Mouse (Mus musculus) left cerebral cortex, postnatal 14 days (tissue): ENCODE data around the gene Bud31. TPM values are rescaled to one million over a fixed set of nuclear protein-coding genes. Genes with fewer than 3 reads are reported as not detected.
"Not testable (repeated sequence)": the region's sequence is repeated elsewhere in the genome, so short reads cannot be mapped to it uniquely, and the experiment has no call there.

Experiments used
- DNase-seq, 2 experiments: peaks; one replicate each; pipeline ENCODE4 v3.0.0; 2021 to 2022; ENCODE audit warnings: low spot score in 2 of 2, mixed read lengths in 1 of 2
- intact Hi-C: fragments of 180-260 bp; cut with DNase I; formaldehyde crosslinking; loops from one replicate; pipeline ENCODE4 v1.15.1; 2025
- long read RNA-seq, 2 experiments: library from polyadenylated mRNA; stranded (forward); transcript quantifications; one replicate each; pipeline ENCODE4 v2.0.0; 2021
- total RNA-seq, 2 experiments: library from RNA; stranded (reverse); gene quantifications; 2 replicates each; pipeline ENCODE4 v1.2.3; 2021

The Bud31 gene
- total RNA-seq = 10 to 100 TPM; 77.9 to 95.3 TPM
- long read RNA-seq, experiment 1, transcript Bud31-203 (6 exons, 928 nt) = minor isoform, 8 of 51 reads
- long read RNA-seq, experiment 1, transcript Bud31-207 (6 exons, 867 nt) = major isoform, 38 of 51 reads
- long read RNA-seq, experiment 1, partial matches to known transcripts = 4 of 51 reads
- long read RNA-seq, experiment 1, other reads (novel, unspliced or antisense) = 1 of 51 reads
- long read RNA-seq, experiment 2, transcript Bud31-207 (6 exons, 867 nt) = major isoform, 24 of 29 reads
- long read RNA-seq, experiment 2, partial matches to known transcripts = 1 of 29 reads
- long read RNA-seq, experiment 2, other reads (novel, unspliced or antisense) = 0 of 29 reads

DNA sequence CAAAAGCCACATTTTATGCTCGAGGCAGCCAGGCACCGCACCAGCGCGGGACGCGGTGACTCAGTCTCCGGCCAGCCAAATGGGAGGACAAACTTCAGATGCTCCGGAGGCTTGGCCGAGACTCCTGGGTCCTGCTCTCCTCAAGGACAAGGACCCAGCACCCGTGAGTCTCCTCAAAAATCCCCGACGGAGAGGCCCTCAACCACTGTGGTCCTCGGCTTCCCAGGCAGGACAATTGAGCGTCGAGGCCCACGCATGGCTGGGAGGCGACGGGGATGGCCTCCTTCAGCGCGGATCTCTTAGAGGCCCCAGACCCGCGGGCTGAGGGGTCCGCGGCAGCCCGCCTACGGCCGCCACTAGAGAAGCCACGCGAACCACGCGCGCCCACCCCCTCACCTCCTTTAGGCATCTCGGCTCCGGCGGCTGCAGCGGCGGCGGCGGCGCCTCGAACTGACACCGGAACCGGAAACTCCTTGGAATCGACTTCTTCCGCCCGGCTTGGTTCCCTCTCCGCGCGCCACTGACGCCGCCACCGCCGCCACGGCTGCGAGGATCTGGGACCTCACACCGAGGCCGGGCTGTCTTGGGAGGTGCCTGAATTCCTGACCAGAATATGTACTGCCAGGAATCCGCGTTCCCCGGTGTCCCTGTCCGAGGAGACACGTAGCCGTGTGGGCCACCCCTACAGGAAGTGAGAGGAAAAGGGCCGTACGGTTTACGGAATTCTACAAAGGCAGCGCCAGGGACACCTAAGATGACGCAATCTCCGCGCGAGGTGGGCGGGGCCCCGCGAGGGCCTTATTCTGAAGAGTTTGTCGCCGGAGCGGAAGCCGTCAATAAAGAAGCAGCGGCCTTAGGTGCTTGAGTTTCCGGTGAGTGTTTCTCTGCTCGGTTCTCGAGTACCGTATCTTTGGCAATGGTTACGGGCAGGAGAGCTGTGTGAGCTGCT lies at the start of gene Bud31, which contains the start of gene Pdap1:
TSS of gene Bud31 (plus strand) at position 792 of the 949 bp plus-strand sequence.
TSS of gene Pdap1 (minus strand) at position 668 of the 949 bp plus-strand sequence.
- intact Hi-C loops = no loop called here
- DNase-seq = peak; percentile 94 to 95

DNA sequence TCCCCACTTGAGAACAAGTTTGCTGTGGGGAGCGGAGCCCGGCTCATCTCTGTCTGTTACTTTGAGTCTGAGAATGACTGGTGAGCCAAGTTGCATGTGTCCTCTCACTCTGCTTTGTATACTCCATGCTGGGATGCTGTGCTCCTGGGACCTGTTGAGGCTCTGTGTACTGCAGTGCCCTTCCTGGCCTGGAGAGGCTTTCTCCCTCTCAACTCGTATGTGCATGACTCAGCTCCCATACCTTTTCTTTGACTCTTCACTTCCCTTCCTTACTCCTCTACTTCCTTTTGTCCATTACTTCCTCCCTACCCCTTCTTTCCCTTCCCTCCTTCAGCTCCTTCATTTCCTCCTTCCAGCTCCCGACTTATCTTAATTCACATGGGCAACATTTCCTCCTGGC lies 44.0 kb upstream of the Bud31 start:
- intact Hi-C loops = no loop called here
- DNase-seq = no peak

DNA sequence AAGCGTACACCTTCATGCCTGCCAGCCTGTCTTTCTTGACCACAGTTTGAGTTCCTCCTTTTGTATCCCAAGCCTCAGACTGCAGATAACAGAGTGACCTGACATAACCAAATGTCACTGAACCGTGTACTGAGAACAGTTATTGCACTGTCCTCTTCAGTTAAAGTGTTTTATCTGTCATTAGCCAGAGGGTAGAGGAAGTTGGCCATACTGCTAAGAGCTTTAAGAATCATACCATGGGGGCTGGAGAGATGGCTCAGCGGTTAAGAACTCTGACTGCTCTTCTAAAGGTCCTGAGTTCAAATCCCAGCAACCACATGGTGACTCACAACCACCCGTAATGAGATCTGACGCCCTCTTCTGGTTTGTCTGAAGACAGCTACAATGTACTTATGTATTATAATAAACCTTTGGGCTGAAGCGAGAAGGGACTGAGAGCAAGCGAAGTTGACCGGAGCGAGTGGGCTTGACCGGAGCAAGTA lies 41.8 kb upstream of the Bud31 start:
- no peak for DNase-seq
- intact Hi-C loops = no loop called here

DNA sequence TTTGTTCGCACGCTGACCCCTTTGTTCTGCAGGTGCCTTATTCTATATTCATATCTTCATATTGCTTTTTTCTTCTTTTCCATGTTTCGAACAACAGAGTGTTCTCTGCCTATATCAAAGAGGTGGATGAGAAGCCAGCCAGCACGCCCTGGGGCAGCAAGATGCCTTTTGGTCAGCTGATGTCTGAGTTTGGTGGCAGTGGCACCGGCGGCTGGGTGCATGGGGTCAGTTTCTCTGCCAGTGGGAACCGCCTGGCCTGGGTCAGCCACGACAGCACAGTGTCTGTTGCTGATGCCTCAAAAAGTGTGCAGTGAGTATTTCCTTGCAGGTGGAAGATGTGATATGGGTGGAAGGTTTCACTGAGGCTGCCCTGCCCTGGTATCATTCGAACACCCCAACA lies 39.2 kb upstream of the Bud31 start:
- intact Hi-C loops = no loop called here
- no peak for DNase-seq

DNA sequence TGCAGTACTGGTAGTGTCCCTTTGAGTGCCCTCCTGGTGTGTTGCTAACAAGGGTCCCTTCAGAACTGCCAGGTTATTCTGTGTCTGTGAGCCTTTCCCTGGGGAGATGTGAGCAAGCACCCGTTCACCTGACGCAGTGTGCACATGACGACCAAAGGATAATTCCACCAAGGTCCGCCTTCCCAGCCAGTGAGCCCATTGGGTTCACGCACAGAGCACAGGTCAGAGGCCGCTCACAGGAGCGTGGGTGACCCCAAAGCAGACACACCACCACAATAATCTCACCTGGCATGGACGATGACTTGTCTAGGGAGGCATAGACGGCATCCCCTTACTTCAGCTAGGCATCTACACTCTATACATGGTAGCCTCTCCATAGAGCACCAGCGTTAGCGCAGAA lies 38.7 kb upstream of the Bud31 start:
- intact Hi-C loops, DNase-seq: not testable (repeated sequence)

DNA sequence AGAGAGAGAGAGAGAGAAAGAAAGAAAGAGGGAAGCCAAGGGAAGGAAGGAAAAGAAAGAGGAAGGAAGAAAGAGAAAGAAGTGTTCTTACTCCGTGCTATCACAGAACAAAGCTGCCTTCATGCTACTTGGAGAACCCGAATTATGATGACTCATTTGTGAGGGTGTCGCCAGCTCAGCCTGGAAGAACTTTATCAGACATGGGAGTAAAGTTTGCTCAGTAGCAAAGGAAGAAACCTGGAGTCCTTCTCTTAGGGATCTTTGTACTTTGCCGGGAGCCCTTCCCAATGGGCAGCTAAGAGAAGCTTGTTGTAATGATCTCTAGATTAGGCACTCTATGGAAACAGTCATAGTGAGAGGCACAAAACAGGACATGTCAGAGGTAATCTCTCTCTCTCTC lies 37.5 kb upstream of the Bud31 start:
- DNase-seq = no peak
- intact Hi-C loops = no loop called here

DNA sequence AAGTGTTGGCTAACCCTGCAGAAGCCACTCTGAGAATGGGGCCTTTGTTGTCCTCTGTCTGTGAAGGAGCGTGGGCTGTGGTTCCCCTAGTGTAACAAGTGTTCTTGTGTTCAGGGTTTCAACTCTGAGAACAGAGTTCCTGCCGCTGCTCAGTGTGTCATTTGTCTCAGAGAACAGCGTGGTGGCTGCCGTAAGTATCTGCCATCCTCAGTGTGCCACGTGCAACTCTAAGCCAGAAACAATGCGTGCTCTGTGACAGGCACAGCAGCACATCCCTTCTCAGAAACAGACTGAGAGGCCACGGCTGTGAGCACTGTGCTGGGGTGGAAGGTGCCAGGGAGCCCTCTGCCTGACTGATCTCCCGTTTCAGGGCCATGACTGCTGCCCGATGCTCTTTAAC lies 35.8 kb upstream of the Bud31 start:
- peak; percentile 33 to 51 for DNase-seq
- intact Hi-C loops = no loop called here

DNA sequence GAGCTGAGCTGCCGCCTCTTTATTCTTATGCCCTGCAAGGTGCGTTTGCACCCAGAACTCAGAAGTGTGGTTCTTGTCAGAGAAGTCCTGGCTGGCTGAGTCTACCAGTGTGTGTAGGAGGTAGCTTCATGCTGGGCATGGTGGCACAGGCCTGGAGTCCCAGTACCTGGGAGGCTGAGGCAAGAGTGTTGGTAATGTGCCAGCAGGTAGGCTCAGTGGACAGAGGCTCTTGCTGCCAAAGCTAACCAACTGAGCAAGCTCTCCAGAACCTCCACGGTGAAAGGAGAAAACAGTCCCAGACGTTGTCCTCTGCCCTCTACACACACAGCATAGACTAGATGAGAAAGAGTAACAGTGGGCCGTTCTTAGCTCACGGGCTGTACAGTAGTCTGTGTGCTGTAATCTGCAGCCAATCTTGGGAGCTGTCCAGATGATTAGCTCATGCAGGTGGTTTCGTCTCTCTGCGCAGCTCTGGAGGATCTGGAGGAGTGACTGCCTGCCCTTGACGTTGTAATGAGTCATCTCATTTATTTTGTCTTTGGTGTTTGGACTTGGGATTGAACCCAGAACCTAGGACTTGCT lies 34.4 kb upstream of the Bud31 start:
- intact Hi-C loops = no loop called here
- no peak for DNase-seq

DNA sequence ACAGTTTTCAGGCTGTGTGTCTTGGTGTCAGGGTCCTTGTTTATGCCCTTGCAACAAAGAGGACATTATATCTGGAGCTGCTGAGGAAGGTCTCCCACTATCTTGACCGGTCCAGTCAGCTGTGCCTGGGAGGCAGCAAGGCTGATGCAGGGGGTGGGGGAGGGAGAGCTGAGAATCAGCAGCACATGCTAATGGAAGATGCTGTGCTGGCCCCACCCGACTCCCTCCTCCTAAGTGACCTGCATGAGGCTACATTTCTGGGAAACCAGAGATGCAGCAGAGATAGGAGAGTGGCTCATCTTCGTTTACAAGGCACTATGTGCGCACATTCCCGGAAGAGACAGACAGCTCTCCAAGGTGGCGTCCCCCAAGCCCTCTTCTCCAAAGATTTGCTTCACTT lies 29.8 kb upstream of the Bud31 start:
- intact Hi-C loops = no loop called here
- no peak for DNase-seq

DNA sequence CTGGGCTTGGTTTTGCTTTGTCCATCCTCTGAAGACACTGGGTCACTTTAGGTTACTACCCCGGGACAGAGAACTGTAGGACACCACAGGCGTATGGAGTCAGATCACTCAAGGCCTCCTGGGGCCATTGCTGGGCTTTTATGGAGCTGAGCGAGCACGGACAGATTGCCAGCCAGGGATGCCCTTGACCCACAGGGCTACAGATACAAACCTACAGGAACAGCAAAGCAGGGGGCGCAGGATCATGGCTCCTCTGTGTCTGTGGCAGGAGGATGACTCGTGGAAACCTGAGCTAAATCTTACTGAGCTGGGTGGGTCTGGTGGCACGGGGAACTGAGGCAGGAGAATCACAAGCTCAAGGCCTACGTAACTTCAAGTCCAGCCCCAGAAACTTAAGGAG lies 27.6 kb upstream of the Bud31 start:
- intact Hi-C loops = no loop called here

DNA sequence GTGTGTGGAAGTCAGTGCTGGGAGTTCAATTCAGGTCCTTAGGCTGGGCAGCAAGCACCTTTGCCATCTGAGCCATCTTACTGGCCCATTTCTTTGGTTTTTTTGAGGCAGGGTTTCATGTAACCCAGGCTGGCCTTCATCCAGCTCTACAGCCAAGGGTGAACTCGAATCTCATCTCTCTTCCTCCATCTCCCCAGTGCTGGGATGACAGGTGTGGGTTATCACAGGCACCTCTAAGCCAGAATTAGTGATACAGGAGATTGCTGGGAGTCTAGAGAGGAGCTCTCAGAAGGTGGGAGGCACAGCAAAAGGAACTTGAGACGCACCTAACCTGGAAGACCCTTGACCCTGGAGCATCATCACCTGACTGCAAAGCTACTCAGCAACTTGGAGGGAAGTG lies 26.7 kb upstream of the Bud31 start:
- DNase-seq = no peak
- intact Hi-C loops = no loop called here

More for the DNA sequence above, 27.6 kb upstream of the Bud31 start:
- DNase-seq = no peak

DNA sequence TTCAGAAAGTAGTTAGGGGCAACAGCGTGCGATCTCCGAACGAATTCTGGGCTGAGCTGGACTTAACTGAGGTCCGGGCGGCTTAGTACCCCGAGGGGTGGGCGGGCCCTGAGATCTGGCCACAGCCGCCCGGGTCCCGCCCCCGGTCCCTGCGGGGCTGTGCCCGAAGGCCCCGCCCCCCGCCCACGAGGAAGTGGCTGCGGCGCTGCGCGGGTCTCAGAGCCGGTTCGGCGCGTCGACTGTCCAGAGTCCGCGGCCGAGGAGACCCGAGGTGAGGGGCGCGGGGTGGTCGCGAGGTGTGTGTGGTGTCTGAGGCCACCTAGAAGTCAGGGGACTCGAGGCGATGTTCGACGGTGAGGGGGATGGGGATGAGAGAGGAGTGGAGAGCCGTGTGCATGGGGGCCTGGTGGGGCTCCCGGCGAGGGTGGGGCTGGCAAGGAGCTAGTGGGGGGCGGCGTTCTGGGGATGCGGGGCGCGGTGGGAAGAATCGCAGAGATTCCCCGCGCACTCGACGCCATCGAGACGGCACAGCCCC lies 26.0 kb upstream of the Bud31 start, which contains the start of gene Arpc1b:
TSS of gene Arpc1b (plus strand) at position 145 of the 535 bp plus-strand sequence.
- intact Hi-C loops = no loop called here
- DNase-seq = peak in 1 of 2 experiments; percentile 40

DNA sequence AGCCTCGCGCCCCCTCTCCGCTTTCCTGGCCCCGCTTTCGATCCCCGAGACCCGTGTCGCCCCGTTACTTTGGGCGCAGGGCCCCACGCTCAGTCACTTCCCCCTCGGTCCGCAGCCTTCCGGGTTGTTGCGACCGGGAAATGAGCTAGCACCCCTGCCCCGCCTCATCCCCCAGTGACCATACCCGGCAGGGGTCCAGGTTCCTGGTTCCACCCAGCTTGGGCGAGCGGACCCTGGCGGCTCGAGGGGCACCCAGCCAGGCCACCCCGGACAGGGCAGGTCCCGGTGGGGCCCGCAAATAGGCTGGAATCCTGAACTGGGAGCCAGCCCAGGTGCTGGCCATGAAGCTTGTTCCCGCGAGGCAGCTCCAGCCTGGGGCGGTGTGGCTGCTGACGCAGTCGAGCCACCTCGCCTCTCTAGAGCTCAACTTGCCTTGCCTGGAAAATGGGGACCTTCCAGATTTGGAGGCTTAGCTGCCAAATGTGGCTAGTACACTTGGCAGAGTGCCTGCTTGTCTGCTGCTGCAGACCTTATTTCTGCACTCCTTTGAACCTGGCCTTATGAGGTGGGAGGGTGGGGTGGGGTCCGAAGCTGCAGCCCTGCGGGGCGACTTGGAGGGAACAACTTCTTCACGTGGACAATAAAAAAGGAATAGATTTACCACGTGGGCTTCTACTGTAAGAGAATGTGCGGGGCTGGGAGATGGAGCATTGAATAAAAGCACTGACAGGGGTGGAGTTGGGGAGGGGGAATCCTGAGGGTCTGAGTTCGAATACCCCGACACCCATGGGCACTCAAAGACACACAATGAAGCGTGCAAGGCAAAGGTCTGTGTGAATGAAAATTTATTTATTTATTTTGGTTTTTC lies 25.3 kb upstream of the Bud31 start:
- intact Hi-C loops = no loop called here
- peak in 1 of 2 experiments; percentile 34 for DNase-seq

DNA sequence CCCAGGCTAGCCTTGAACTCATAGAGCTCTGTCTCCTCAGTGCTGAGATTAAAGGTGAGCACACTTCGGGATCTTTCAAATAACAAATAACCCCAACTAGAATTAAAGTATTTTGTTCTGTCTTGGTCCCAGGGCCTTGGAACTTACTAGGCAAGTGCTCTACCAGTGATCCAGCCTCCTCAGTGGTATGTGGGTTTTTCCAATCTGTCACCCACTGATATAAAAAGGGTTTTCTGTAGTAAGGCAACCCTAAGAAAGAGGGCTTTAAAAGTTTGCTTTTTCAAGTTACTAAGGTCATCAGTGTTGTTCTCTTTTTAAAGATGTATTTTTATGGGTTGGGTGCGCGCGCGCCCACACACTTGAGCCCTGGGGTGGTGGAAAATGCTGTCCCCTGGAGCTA lies 24.4 kb upstream of the Bud31 start:
- no peak for DNase-seq
- intact Hi-C loops = no loop called here

DNA sequence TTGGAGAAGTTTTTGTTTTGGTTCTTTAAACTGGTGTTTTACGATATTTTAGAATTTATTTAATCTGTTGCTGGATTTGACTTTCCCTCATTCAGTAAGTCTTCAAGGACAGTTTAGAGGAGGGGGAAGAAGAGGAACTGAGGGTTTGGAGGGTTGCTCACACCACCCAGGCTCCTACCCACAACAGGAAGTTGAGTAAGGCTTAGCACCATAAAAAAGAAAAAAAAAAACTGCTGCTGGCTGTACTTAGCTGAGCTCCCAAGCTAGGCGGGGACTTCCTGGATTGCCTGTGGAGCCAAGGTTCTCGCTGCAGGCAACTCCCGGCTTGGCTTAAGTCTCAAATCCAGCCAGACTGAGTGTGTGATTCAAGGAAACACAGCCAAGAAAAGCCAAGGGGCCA lies 23.8 kb upstream of the Bud31 start:
- intact Hi-C loops = no loop called here
- peak in 1 of 2 experiments; percentile 34 for DNase-seq

DNA sequence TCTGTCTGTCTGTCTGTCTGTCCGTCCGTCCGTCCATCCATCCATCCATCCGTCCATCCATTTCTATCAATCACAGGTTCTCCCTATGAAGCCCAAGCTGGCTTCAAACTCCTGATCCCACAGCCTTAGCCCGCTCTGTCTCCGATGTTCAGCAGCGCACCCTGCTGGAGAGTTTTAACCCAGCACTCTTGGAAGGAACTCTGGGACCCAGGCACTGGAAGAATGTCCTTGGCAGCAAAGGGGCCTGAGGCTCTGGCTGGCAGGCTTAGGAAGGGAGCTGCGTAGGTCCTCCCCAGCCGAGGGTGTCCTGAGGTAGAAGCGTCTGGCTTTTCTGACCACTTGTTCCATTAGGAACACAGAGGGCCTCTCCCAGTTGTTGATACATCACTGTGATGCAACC lies 23.2 kb upstream of the Bud31 start:
- intact Hi-C loops = no loop called here
- peak; percentile 59 to 60 for DNase-seq

DNA sequence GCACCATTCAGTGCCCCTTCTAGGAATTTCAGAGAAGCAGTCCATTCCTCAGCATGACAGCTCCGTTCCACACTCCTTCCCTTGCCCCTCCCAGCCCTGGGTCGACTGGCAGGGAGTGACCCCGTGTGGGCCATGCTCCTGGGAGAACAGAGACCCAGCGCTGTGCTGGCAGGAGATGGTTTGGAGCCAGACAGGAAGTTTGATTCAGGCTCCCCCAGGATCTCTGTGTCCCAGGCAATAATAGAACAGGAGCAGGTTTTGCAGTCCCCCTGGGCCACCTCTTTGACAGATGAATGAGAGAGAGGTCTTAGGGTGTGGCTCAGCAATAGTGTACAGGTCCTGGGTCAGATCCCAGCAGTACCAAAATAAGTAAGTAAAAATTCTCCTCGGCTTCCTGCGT lies 22.2 kb upstream of the Bud31 start:
- intact Hi-C loops = no loop called here
- no peak for DNase-seq

DNA sequence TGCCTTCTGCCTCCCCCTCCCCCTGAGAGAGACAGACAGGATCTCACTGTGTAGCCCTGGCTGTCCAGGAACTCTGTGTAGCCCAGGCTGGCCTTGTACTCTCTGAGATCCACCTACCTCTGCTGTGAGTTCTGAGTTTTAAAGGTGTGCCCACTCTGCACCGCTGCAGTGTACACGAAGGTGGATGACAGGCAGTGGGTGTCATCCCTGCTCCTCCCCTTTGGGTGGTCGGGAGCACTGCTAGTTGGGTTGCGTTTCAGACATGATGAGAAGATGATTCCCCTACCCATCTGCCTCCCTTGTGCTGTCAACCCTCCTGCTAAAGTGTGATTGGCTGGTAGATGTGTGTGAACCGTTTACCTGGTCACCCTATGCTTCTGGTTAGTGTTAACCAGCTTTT lies 21.7 kb upstream of the Bud31 start:
- intact Hi-C loops = no loop called here
- no peak for DNase-seq

DNA sequence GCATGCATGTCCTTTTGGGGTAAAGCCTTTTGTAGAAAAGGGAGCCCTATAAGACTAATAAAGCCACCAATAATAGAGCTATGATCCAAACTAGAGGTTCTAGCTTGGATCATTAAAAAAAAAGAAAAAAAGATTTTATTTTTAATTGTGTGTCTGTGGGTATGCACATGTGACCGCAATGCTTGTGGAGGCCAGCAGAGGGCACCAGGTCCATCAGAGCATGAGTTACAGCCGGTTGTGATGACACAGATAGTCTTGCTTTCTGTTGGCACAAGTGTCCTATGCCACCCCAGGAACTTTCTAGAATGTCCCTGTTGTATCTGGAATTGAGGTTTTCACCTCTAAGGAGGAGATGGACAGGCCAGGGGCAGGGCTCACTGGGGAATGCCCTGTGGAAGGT lies 20.8 kb upstream of the Bud31 start:
- DNase-seq = no peak
- intact Hi-C loops = no loop called here
